Comparison of ENCODE assay signal across 9 mouse cellular contexts in genomic region chr17:74526806-74527653, GRCm38 (mm10). TPM values are rescaled to one million over a fixed set of nuclear protein-coding genes. Genes with fewer than 3 reads are reported as not detected.
DNase-seq lines count a peak whose midpoint lies in the region; ATAC-seq and TF ChIP-seq lines count a peak whose summit lies in the region.
"Had no signal": no experiment of that assay in that cellular context is flagged by ENCODE, and none has a peak within 500 bp of the region (broad histone marks: within the 10 kb centered on the region; RNA-seq: fewer than 3 reads in every experiment).

No protein-coding gene starts in this region.

- H3K36me3 ChIP-seq in hindbrain, embryonic 13.5 days = no peaks in the 10 kb centered on the region
- no peaks in the 10 kb centered on the region for H3K36me3 ChIP-seq in midbrain, embryonic 14.5 days (ENCODE audit: control insufficient read depth, insufficient read depth, low read length)

- intact Hi-C loops in heart, postnatal 36 days (cut with DNase I) = loop anchor here (2.0 kb wide), 1 partner anchor 38 kb away; the partner anchor contains the start of gene Yipf4

- TF ChIP-seq POLR2A in cerebellum, adult 2 months (IDR thresholded peaks at IDR 0.05; ENCODE audit: borderline replicate concordance, insufficient read depth, low read length) = no peak

- DNase-seq in heart, adult 11 months = peak; percentile 82
- DNase-seq in heart, postnatal 36 days = no peak
- peak; percentile 79 for DNase-seq in 3T3-L1 (ENCODE audit: low read depth, low spot score)
- peak in 1 of 2 experiments; percentile 9 for DNase-seq in cerebellum, adult 2 months
- DNase-seq in midbrain, embryonic 14.5 days = no peak
- no peak for DNase-seq in gastrocnemius, adult 8-10 months (ENCODE audit: low spot score in 2 of 2)
- DNase-seq in urinary bladder, adult 18-20 months (ENCODE audit: low spot score in 2 of 2) = no peak

- peak overlapping the region; percentile 79 for H3K9ac ChIP-seq in hindbrain, embryonic 13.5 days
- H3K9ac ChIP-seq in midbrain, embryonic 14.5 days (replicated peaks; ENCODE audit: low read length) = peak overlapping the region; percentile 68

- H3K4me2 ChIP-seq in hindbrain, embryonic 13.5 days = peak overlapping the region; percentile 65
- H3K4me2 ChIP-seq in midbrain, embryonic 14.5 days (ENCODE audit: low read length) = peak overlapping the region; percentile 64

- H3K4me1 ChIP-seq in cerebellum, adult 2 months (ENCODE audit: control insufficient read depth, insufficient read depth, low read length) = peaks cover 8% of the 10 kb centered on the region; the same call in 1 of the 2 replicates
- peaks cover 24% of the 10 kb centered on the region for H3K4me1 ChIP-seq in hindbrain, embryonic 13.5 days (replicated peaks)
- H3K4me1 ChIP-seq in midbrain, embryonic 14.5 days (ENCODE audit: control insufficient read depth, insufficient read depth, low read length) = peaks cover 18% of the 10 kb centered on the region

- no peak for TF ChIP-seq CTCF in cerebellum, adult 2 months (IDR thresholded peaks at IDR 0.05; ENCODE audit: borderline replicate concordance, insufficient read depth, low read depth, low read length)

- H3K27me3 ChIP-seq in cerebellum, adult 2 months (ENCODE audit: control insufficient read depth, insufficient read depth, low read length) = no peaks in the 10 kb centered on the region
- H3K27me3 ChIP-seq in hindbrain, embryonic 13.5 days = no peaks in the 10 kb centered on the region
- no peaks in the 10 kb centered on the region for H3K27me3 ChIP-seq in midbrain, embryonic 14.5 days (ENCODE audit: control insufficient read depth, insufficient read depth, low read length)
- H3K27me3 ChIP-seq: Patski had no signal

- H3K9me3 ChIP-seq in hindbrain, embryonic 13.5 days = no peaks in the 10 kb centered on the region
- no peaks in the 10 kb centered on the region for H3K9me3 ChIP-seq in midbrain, embryonic 14.5 days (ENCODE audit: control insufficient read depth, low read length)

- peak; percentile 0; the same call in 1 of the 2 replicates for ATAC-seq in hindbrain, embryonic 13.5 days (ENCODE audit: low FRiP score)
- no peak for ATAC-seq in midbrain, embryonic 14.5 days (ENCODE audit: low FRiP score, low TSS enrichment)

- peak overlapping the region; percentile 64 for H3K4me3 ChIP-seq in cerebellum, adult 2 months (replicated peaks; ENCODE audit: insufficient read depth, low read depth, low read length)
- H3K4me3 ChIP-seq in hindbrain, embryonic 13.5 days = peak overlapping the region; percentile 50
- H3K4me3 ChIP-seq in midbrain, embryonic 14.5 days (replicated peaks; ENCODE audit: low read depth, low read length) = peak overlapping the region; percentile 95

- no peak overlapping the region; the same call in 1 of the 2 replicates for H3K27ac ChIP-seq in cerebellum, adult 2 months (ENCODE audit: insufficient read depth, low read length)
- H3K27ac ChIP-seq in hindbrain, embryonic 13.5 days = peak overlapping the region; percentile 96
- H3K27ac ChIP-seq in midbrain, embryonic 14.5 days (replicated peaks; ENCODE audit: low read depth, low read length) = peak overlapping the region; percentile 93

- WGBS in cerebellum, adult 2 months = 87% methylated on average over 9 of the region's 9 CpGs
- WGBS in hindbrain, embryonic 13.5 days = 93% methylated on average over 9 of the region's 9 CpGs
- WGBS in midbrain, embryonic 14.5 days = 92% methylated on average over 9 of the region's 9 CpGs

RNA-seq across cellular contexts. Expression of gene Birc6, which starts 1.1 kb away (rescaled TPM):
- 10 to 100 TPM; 82.2 to 82.6 TPM for total RNA-seq in heart, postnatal 36 days (2021)
- 120 and 127 TPM in 2 replicates for polyA plus RNA-seq in cerebellum, adult 2 months (2012; rRNA removed)
- 97.4 and 102 TPM in 2 replicates for polyA plus RNA-seq in hindbrain, embryonic 13.5 days (2015; fragmentation: Nextera tagmentation; extraction: Ambion mirVana)
- polyA plus RNA-seq in midbrain, embryonic 14.5 days (2014; fragmentation: Nextera tagmentation; extraction: Ambion mirVana) = 111 and 116 TPM in 2 replicates
- 10 to 100 TPM; 56.9 to 74.8 (median 60.7) TPM for total RNA-seq in gastrocnemius, adult 8-10 months (2022)

RNA-seq across cellular contexts. Expression of gene Yipf4, which starts 37.7 kb away (rescaled TPM):
- total RNA-seq in heart, postnatal 36 days (2021) = 10 to 100 TPM; 67.8 to 68.2 TPM
- polyA plus RNA-seq in cerebellum, adult 2 months (2012; rRNA removed) = 52.0 and 58.0 TPM in 2 replicates
- 49.1 and 52.1 TPM in 2 replicates for polyA plus RNA-seq in hindbrain, embryonic 13.5 days (2015; fragmentation: Nextera tagmentation; extraction: Ambion mirVana)
- 57.8 and 65.4 TPM in 2 replicates for polyA plus RNA-seq in midbrain, embryonic 14.5 days (2014; fragmentation: Nextera tagmentation; extraction: Ambion mirVana)
- 10 to 100 TPM; 27.7 to 43.6 (median 32.0) TPM for total RNA-seq in gastrocnemius, adult 8-10 months (2022)

Comparison
In these comparisons a context has a peak if more than half of its experiments do, and no peak if none do; other contexts are left out.
1. DNase-seq: peak in heart, adult 11 months (single experiment) and 3T3-L1 (single experiment); none in heart, postnatal 36 days (0 of 2), midbrain, embryonic 14.5 days (single experiment), gastrocnemius, adult 8-10 months (0 of 2) and urinary bladder, adult 18-20 months (0 of 2).
2. Peak in every context shown above with its lines, with median percentiles within 50 percentile points of each other: H3K4me3 ChIP-seq.